In genomic region chr8:119412037-119412734, GRCm38 (mm10) we compare ENCODE assay signal across 9 mouse cellular contexts. TPM values are rescaled to one million over a fixed set of nuclear protein-coding genes. Genes with fewer than 3 reads are reported as not detected.
A peak's percentile ranks its signal among the peaks of the same experiment; 100 is the strongest.
DNase-seq lines count a peak whose midpoint lies in the region; ATAC-seq and TF ChIP-seq lines count a peak whose summit lies in the region.
"Had no signal": no experiment of that assay in that cellular context is flagged by ENCODE, and none has a peak within 500 bp of the region (broad histone marks: within the 10 kb centered on the region; RNA-seq: fewer than 3 reads in every experiment).

No protein-coding gene starts in this region.

- peak; percentile 5; the same call in 1 of the 2 replicates for ATAC-seq in intestine, embryonic 15.5 days

- no peak for DNase-seq in heart, adult 2 months
- no peak for DNase-seq in heart, adult 9 months (ENCODE audit: low spot score in 2 of 2)
- DNase-seq in 3134 (ENCODE audit: extremely low read depth, insufficient read length, low spot score): peak; percentile 34
- no peak for DNase-seq in MEL (ENCODE audit: low read depth, low spot score)
- no peak for DNase-seq in Muller cell, postnatal 12 days (ENCODE audit: inconsistent ontology term)
- DNase-seq in embryo, embryonic 10.5 days (ENCODE audit: low spot score): no peak
- no peak for DNase-seq in heart, adult 8-10 months (ENCODE audit: low spot score)

- intact Hi-C loops in heart, adult 2 months (cut with DNase I): loop anchor here (1.0 to 2.0 kb wide), 3 partner anchors 29 to 193 kb away; partner anchors contain the start of gene Taf1c

- WGBS in heart, adult 2 months: 61% methylated on average over 10 of the region's 10 CpGs
- 58% methylated on average over 10 of the region's 10 CpGs for WGBS in intestine, embryonic 15.5 days

- no peak overlapping the region for H3K4me3 ChIP-seq in heart, adult 2 months
- H3K4me3 ChIP-seq in MEL (ENCODE audit: control insufficient read depth in 1 of 2, insufficient read depth in 1 of 2, low read depth in 2 of 2, low read length in 2 of 2): no peak overlapping the region
- no peak overlapping the region for H3K4me3 ChIP-seq in intestine, embryonic 15.5 days (replicated peaks)

- TF ChIP-seq EP300 in heart, adult 2 months (IDR thresholded peaks at IDR 0.05; ENCODE audit: insufficient read depth, low read depth, low read length): no peak
- no peak for TF ChIP-seq EP300 in MEL (IDR thresholded peaks at IDR 0.05; ENCODE audit: low read depth in 1 of 2, low read length in 2 of 2)

- no peaks in the 10 kb centered on the region for H3K27me3 ChIP-seq in heart, adult 2 months (ENCODE audit: control insufficient read depth, insufficient read depth, low read length)
- H3K27me3 ChIP-seq in MEL (ENCODE audit: control insufficient read depth in 1 of 2, insufficient read depth in 2 of 2, low read length in 2 of 2): no peaks in the 10 kb centered on the region
- no peaks in the 10 kb centered on the region for H3K27me3 ChIP-seq in intestine, embryonic 15.5 days (replicated peaks)

- H3K4me1 ChIP-seq in heart, adult 2 months (ENCODE audit: control insufficient read depth, insufficient read depth, low read length): peaks cover 3% of the 10 kb centered on the region; the same call in 1 of the 2 replicates
- peaks cover 0 to 4% of the 10 kb centered on the region in 2 experiments; a peak in 1 of 4 replicates for H3K4me1 ChIP-seq in MEL (ENCODE audit: control insufficient read depth in 1 of 2, insufficient read depth in 2 of 2, low read length in 2 of 2)
- peaks cover 4% of the 10 kb centered on the region; the same call in 1 of the 2 replicates for H3K4me1 ChIP-seq in intestine, embryonic 15.5 days (replicated peaks)

- H3K9ac ChIP-seq in heart, adult 2 months (ENCODE audit: low read depth, low read length): no peak overlapping the region
- H3K9ac ChIP-seq in MEL (ENCODE audit: control insufficient read depth, low read depth, low read length, poor library complexity, severe bottlenecking): no peak overlapping the region
- no peak overlapping the region for H3K9ac ChIP-seq in intestine, embryonic 15.5 days

- no peaks in the 10 kb centered on the region for H3K79me2 ChIP-seq in heart, adult 2 months (replicated peaks; ENCODE audit: control insufficient read depth, insufficient read depth, low read length)
- H3K79me2 ChIP-seq in MEL (ENCODE audit: control insufficient read depth, insufficient read depth, low read length, poor library complexity): no peaks in the 10 kb centered on the region

- no peaks in the 10 kb centered on the region for H3K36me3 ChIP-seq in heart, adult 2 months (ENCODE audit: control insufficient read depth, insufficient read depth, low read length)
- H3K36me3 ChIP-seq in MEL (ENCODE audit: control insufficient read depth in 1 of 2, insufficient read depth in 2 of 2, low read length in 2 of 2): no peaks in the 10 kb centered on the region; a peak in 1 of 4 replicates
- peaks cover 16% of the 10 kb centered on the region; the same call in 1 of the 2 replicates for H3K36me3 ChIP-seq in intestine, embryonic 15.5 days

- peak; percentile 7; the same call in 1 of the 2 replicates for TF ChIP-seq RAD21 in MEL (IDR thresholded peaks at IDR 0.05; ENCODE audit: low read depth, low read length)

- no peak overlapping the region for H3K4me2 ChIP-seq in intestine, embryonic 15.5 days (replicated peaks)

- TF ChIP-seq POLR2A in heart, adult 2 months (IDR thresholded peaks at IDR 0.05; ENCODE audit: insufficient read depth, low read depth, low read length): no peak
- no peak for TF ChIP-seq POLR2A in MEL (IDR thresholded peaks at IDR 0.05; ENCODE audit: control insufficient read depth in 1 of 2, insufficient read depth in 1 of 2, low read depth in 1 of 2, low read length in 2 of 2, poor library complexity in 1 of 2)

- H3K9me3 ChIP-seq in MEL (replicated peaks; ENCODE audit: insufficient read depth, low read length): no peaks in the 10 kb centered on the region
- H3K9me3 ChIP-seq in intestine, embryonic 15.5 days: no peaks in the 10 kb centered on the region
- H3K9me3 ChIP-seq: embryonic facial prominence, embryonic 13.5 days had no signal

- peak; percentile 10; the same call in 1 of the 2 replicates for TF ChIP-seq CTCF in heart, adult 2 months (IDR thresholded peaks at IDR 0.05)
- peak in 1 of 3 experiments; percentile 12; a peak in 2 of 6 replicates for TF ChIP-seq CTCF in MEL (IDR thresholded peaks at IDR 0.05 in 2 of 3, conservative IDR thresholded peaks at IDR 0.05 in 1 of 3; ENCODE audit: control insufficient read depth in 1 of 3, insufficient read depth in 1 of 3, low read depth in 2 of 3, low read length in 3 of 3, poor library complexity in 1 of 3, severe bottlenecking in 1 of 3)

- no peak overlapping the region for H3K27ac ChIP-seq in heart, adult 2 months
- no peak overlapping the region for H3K27ac ChIP-seq in MEL (ENCODE audit: control insufficient read depth, low read depth, low read length)
- H3K27ac ChIP-seq in intestine, embryonic 15.5 days: no peak overlapping the region
- H3K27ac ChIP-seq: embryonic facial prominence, embryonic 13.5 days had no signal

TF ChIP-seq in MEL, 35 proteins besides CTCF, POLR2A, EP300 and RAD21:
- TF ChIP-seq TAL1 (IDR thresholded peaks at IDR 0.05; ENCODE audit: low read length) (no peak), ELF1 (IDR thresholded peaks at IDR 0.05; ENCODE audit: low read depth, low read length) (no peak), GABPA (IDR thresholded peaks at IDR 0.05; ENCODE audit: low read depth, low read length) (no peak), ZKSCAN1 (IDR thresholded peaks at IDR 0.05; ENCODE audit: low read depth, low read length) (no peak), MAX (IDR thresholded peaks at IDR 0.05; ENCODE audit: low read length) (no peak), ZNF384 (IDR thresholded peaks at IDR 0.05; ENCODE audit: low read depth, low read length) (no peak), BHLHE40 (IDR thresholded peaks at IDR 0.05; ENCODE audit: borderline replicate concordance, low read depth, low read length) (no peak), USF1 (IDR thresholded peaks at IDR 0.05; ENCODE audit: low read depth, low read length) (no peak), JUND (IDR thresholded peaks at IDR 0.05; ENCODE audit: low read depth, low read length) (no peak), MYB (IDR thresholded peaks at IDR 0.05; ENCODE audit: low read depth, low read length) (no peak), MYC (IDR thresholded peaks at IDR 0.05; ENCODE audit: low read depth, low read length) (no peak), POLR2AphosphoS5 (IDR thresholded peaks at IDR 0.05; ENCODE audit: borderline replicate concordance, low read depth, low read length) (no peak), MEF2A (IDR thresholded peaks at IDR 0.05; ENCODE audit: extremely low read depth, insufficient replicate concordance, low read depth, low read length, poor library complexity, severe bottlenecking) (no peak), USF2 (IDR thresholded peaks at IDR 0.05; ENCODE audit: borderline replicate concordance in 1 of 2, insufficient read depth in 1 of 2, low read depth in 1 of 2, low read length in 2 of 2) (no peak)

RNA-seq across cellular contexts. Expression of gene Mlycd, which starts 17.5 kb away (rescaled TPM):
- total RNA-seq in heart, adult 2 months (2021): 100 to 1,000 TPM; 110 to 118 TPM
- polyA plus RNA-seq in heart, adult 2 months (2012; rRNA removed): 83.8 and 99.1 TPM in 2 replicates
- total RNA-seq in MEL (2012; rRNA removed): 5.8 and 7.2 TPM in 2 replicates
- 10 to 100 TPM in 1 of 2 experiments, not detected in 1; 13.2 TPM for polyA plus RNA-seq in MEL (2012; ENCODE audit: insufficient read depth in 1 of 2, insufficient read length in 2 of 2, low read depth in 1 of 2, low replicate concordance in 2 of 2, missing spikeins in 1 of 2)
- polyA plus RNA-seq in intestine, embryonic 15.5 days (2015; fragmentation: Nextera tagmentation; extraction: Ambion mirVana): 19.2 and 22.5 TPM in 2 replicates
- total RNA-seq in heart, adult 8-10 months (2022): 100 to 1,000 TPM; 102 to 129 (median 123) TPM

RNA-seq across cellular contexts. Expression of gene Osgin1, which starts 21.7 kb away (rescaled TPM):
- 1 to 10 TPM; 3.9 to 5.5 TPM for total RNA-seq in heart, adult 2 months (2021)
- polyA plus RNA-seq in heart, adult 2 months (2012; rRNA removed): 7.2 and 7.8 TPM in 2 replicates
- total RNA-seq in MEL (2012; rRNA removed): 0.08 TPM in 1 of 2 replicates, not detected in the other
- polyA plus RNA-seq in MEL (2012; ENCODE audit: insufficient read depth in 1 of 2, insufficient read length in 2 of 2, low read depth in 1 of 2, low replicate concordance in 2 of 2, missing spikeins in 1 of 2): under 1 TPM in 1 of 2 experiments, not detected in 1; 0.84 TPM
- polyA plus RNA-seq in intestine, embryonic 15.5 days (2015; fragmentation: Nextera tagmentation; extraction: Ambion mirVana): 3.8 and 5.7 TPM in 2 replicates
- 1 to 10 TPM; 3.4 to 7.6 (median 5.8) TPM for total RNA-seq in heart, adult 8-10 months (2022)

RNA-seq across cellular contexts. Expression of gene Necab2, which starts 34.3 kb away (rescaled TPM):
- not detected for total RNA-seq in heart, adult 2 months (2021)
- polyA plus RNA-seq in heart, adult 2 months (2012; rRNA removed): not detected in 2 replicates
- total RNA-seq in MEL (2012; rRNA removed): not detected in 2 replicates
- polyA plus RNA-seq in MEL (2012; ENCODE audit: insufficient read depth in 1 of 2, insufficient read length in 2 of 2, low read depth in 1 of 2, low replicate concordance in 2 of 2, missing spikeins in 1 of 2): under 1 TPM in 1 of 2 experiments, not detected in 1; 0.06 TPM
- polyA plus RNA-seq in intestine, embryonic 15.5 days (2015; fragmentation: Nextera tagmentation; extraction: Ambion mirVana): 1.9 TPM in 2 replicates
- not detected for total RNA-seq in heart, adult 8-10 months (2022)

Comparison
In these comparisons a context has a peak if more than half of its experiments do, and no peak if none do; other contexts are left out.
1. RNA of gene Mlycd, which starts 17.5 kb away (total RNA-seq): 102 to 129 TPM in heart, adult 8-10 months and 110 to 118 TPM in heart, adult 2 months; 5.8 to 7.2 TPM in MEL; every median in the first group is over 10 times any median in the second.